Mouse (Mus musculus) forebrain, embryonic 14.5 days (tissue): ENCODE measurements around the gene Hnrnpab. TPM values are rescaled to one million over a fixed set of nuclear protein-coding genes. Genes with fewer than 3 reads are reported as not detected.
"Not testable (repeated sequence)": the region's sequence is repeated elsewhere in the genome, so short reads cannot be mapped to it uniquely, and the experiment has no call there.

ENCODE experiments used
- ATAC-seq: fragments of 200-750 bp; cut with Nextera tagmentation; 2 replicates; pipeline ENCODE4 v1.8.0; 2017; ENCODE audit warnings: mild to moderate bottlenecking, moderate library complexity
- DNase-seq: peaks from one replicate; pipeline ENCODE4 v3.0.0-alpha.2; 2015; ENCODE audit warnings: low spot score
- H3K27ac ChIP-seq: fragments of 300-500 bp; sonication (generic); 2 replicates; pipeline ENCODE4 v1.5.1; 2014; ENCODE audit warnings: low read depth, mild to moderate bottlenecking, control low read depth, low read length, moderate library complexity
- H3K27me3 ChIP-seq: fragments of 300-500 bp; sonication (generic); replicated peaks from 2 replicates; pipeline ENCODE4 v1.6.1; 2014; ENCODE audit warnings: low read length, control low read depth, mixed read lengths; ENCODE audit not compliant: control insufficient read depth, insufficient read depth
- H3K36me3 ChIP-seq: fragments of 300-500 bp; sonication (generic); 2 replicates; pipeline ENCODE4 v1.6.1; 2014; ENCODE audit warnings: low read length, control low read depth; ENCODE audit not compliant: control insufficient read depth, insufficient read depth
- H3K4me1 ChIP-seq: fragments of 300-500 bp; sonication (generic); 2 replicates; pipeline ENCODE4 v1.6.1; 2014; ENCODE audit warnings: antibody characterized with exemption, low read length, control low read depth; ENCODE audit not compliant: control insufficient read depth, insufficient read depth
- H3K4me2 ChIP-seq: fragments of 300-500 bp; sonication (generic); 2 replicates; pipeline ENCODE4 v1.6.1; 2014; ENCODE audit warnings: mild to moderate bottlenecking, control low read depth, low read length
- H3K4me3 ChIP-seq: fragments of 300-500 bp; sonication (generic); 2 replicates; pipeline ENCODE4 v1.5.1; 2014; ENCODE audit warnings: low read depth, low read length, control low read depth
- H3K9ac ChIP-seq: fragments of 300-500 bp; sonication (generic); 2 replicates; pipeline ENCODE4 v1.6.1; 2014; ENCODE audit warnings: mild to moderate bottlenecking, low read length, control low read depth, moderate library complexity
- H3K9me3 ChIP-seq: fragments of 300-500 bp; sonication (generic); replicated peaks from 2 replicates; pipeline ENCODE4 v1.6.1; 2016; ENCODE audit warnings: low read length, control low read depth, mixed read lengths; ENCODE audit not compliant: control insufficient read depth
- WGBS: fragments of 180-500 bp; shearing (Covaris S2); extraction: QIAGEN DNeasy Blood & Tissue Kit; methylation state at CpG from one replicate; pipeline ENCODE4 v1.1.7; 2014; 5-methylcytosine and 5-hydroxymethylcytosine counted together
- polyA plus RNA-seq: library from polyadenylated mRNA; unstranded; fragments of >200 nt; fragmentation: Nextera tagmentation; extraction: Ambion mirVana; gene quantifications from 2 replicates; pipeline ENCODE4 v1.2.1, GENCODE M21; 2014

The Hnrnpab gene
- polyA plus RNA-seq, 1 experiment from 2014 or later = 644 TPM

DNA sequence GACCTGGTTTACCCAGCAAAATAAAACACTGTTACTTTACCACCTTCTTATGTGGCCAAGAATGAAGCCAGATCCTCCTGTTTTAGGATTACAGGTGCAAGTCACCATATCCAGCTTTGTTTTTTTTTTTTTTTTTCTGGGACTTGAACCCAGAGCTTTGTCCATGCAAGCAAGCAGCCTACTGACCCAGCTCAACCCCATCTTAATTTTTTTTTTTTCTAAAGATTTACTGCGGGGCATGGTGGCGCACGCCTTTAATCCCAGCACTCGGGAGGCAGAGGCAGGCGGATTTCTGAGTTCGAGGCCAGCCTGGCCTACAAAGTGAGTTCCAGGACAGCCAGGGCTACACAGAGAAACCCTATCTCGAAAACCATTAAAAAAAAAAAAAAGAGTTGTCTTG is 9.5 kb upstream of the Hnrnpab start:
- WGBS = 89% methylated on average over 7 of the region's 7 CpGs
- Histone ChIP-seq H3K4me2 (peak overlapping the region; percentile 49; the same call in 1 of the 2 replicates), H3K4me1 (peaks cover 13% of the 10 kb centered on the region), H3K9ac (peak overlapping the region; percentile 52; the same call in 1 of the 2 replicates)
- not testable (repeated sequence) for H3K27ac ChIP-seq, H3K27me3 ChIP-seq, ATAC-seq, H3K36me3 ChIP-seq, H3K9me3 ChIP-seq, DNase-seq, H3K4me3 ChIP-seq

DNA sequence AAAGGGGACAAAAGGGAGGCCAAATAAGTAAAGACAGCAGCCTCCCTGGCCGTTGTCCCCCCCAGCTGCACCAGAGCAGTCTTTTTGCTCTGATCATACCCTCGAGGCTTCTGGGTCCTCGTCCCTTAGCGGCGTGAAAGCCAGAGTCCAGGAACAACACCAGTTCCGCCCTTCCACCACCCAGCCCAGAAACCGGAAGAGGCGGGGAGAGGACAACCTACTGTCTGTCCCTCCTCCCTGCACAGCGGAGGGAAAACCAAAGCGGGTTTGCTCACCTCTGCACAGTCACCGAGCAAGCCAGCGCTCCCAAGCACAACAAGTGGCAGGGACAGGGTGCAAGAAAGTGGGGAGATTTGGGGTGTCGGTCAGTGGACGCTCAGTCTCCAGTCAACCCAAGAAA is 9.0 kb upstream of the Hnrnpab start:
- Histone ChIP-seq H3K36me3 (no peaks in the 10 kb centered on the region), H3K4me1 (peaks cover 12% of the 10 kb centered on the region), H3K27me3 (no peaks in the 10 kb centered on the region), H3K4me2 (peak overlapping the region; percentile 49), H3K27ac (no peak overlapping the region), H3K9ac (peak overlapping the region; percentile 52), H3K9me3 (no peaks in the 10 kb centered on the region), H3K4me3 (peak overlapping the region; percentile 19)
- ATAC-seq = no peak
- peak; percentile 58 for DNase-seq
- 4% methylated on average over 14 of the region's 14 CpGs for WGBS

DNA sequence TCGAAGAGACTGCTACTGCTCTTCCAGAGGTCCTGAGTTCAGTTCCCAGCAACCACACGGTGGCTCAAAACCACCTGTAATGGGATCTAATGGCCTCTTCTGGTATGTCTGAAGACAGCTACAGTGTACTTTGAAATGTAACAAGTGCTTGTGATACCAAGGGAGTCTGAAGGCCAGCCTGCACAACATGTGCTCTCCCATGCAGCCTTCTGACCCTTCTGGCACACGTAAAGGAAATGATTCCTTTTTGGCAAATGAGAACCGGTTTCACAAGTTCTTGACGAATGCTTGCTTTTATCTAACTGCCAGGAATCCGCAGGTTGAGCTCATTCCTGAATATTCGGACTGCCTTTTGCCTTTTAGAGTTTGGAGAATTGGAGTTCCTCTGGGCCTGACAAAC is 8.5 kb upstream of the Hnrnpab start:
- Histone ChIP-seq H3K4me1 (peaks cover 7% of the 10 kb centered on the region; the same call in 1 of the 2 replicates), H3K4me3 (no peak overlapping the region; the same call in 1 of the 2 replicates), H3K9ac (peak overlapping the region; percentile 52), H3K27ac (no peak overlapping the region), H3K27me3 (no peaks in the 10 kb centered on the region), H3K36me3 (no peaks in the 10 kb centered on the region), H3K9me3 (no peaks in the 10 kb centered on the region), H3K4me2 (peak overlapping the region; percentile 49)
- no peak for DNase-seq
- ATAC-seq = no peak
- WGBS = 52% methylated on average over 7 of the region's 7 CpGs

DNA sequence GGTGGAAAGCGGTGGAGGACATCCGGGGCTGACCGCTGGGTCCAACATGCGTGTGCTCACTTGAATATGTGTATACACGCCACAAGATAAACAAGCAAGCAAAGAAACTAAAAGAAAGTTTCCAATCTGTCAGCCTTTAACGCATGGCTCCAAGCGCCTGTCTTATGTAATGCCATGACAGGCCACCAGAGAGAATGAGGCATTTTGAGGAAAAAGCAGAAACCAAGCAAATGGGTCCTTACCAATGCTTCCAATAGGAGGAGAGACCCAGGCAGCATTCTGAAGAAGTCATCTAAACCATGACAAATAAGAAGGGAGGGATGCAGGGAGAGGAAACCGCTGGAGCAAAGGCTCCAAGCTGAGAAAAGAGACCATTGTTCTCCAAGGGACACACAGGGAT is 7.6 kb upstream of the Hnrnpab start:
- H3K4me3 ChIP-seq = no peak overlapping the region
- WGBS = 84% methylated on average over 8 of the region's 8 CpGs
- H3K4me1 ChIP-seq = peaks cover 6% of the 10 kb centered on the region; the same call in 1 of the 2 replicates
- no peak overlapping the region for H3K27ac ChIP-seq
- H3K4me2 ChIP-seq = no peak overlapping the region
- ATAC-seq = no peak
- no peak overlapping the region for H3K9ac ChIP-seq
- H3K36me3 ChIP-seq = no peaks in the 10 kb centered on the region
- H3K9me3 ChIP-seq = no peaks in the 10 kb centered on the region
- no peaks in the 10 kb centered on the region for H3K27me3 ChIP-seq
- no peak for DNase-seq

DNA sequence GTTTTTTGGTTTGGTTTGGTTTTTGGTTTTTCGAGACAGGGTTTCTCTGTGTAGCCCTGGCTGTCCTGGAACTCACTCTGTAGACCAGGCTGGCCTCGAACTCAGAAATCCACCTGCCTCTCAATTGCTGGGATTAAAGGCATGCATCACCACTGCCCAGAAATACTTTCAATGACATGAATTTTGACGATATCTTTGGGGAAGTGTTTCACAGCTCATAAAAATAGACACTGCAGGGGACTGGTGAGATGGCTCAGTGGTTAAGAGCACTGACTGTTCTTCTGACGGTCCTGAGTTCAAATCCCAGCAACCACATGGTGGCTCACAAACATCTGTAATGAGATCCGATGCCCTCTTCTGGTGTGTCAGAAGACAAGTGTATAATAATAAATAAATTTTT is 3.3 kb upstream of the Hnrnpab start:
- H3K4me3 ChIP-seq, H3K27me3 ChIP-seq, H3K9ac ChIP-seq, H3K4me2 ChIP-seq, H3K4me1 ChIP-seq, DNase-seq, H3K27ac ChIP-seq, H3K36me3 ChIP-seq, ATAC-seq, H3K9me3 ChIP-seq: not testable (repeated sequence)
- WGBS = 87% methylated on average over 5 of the region's 5 CpGs

DNA sequence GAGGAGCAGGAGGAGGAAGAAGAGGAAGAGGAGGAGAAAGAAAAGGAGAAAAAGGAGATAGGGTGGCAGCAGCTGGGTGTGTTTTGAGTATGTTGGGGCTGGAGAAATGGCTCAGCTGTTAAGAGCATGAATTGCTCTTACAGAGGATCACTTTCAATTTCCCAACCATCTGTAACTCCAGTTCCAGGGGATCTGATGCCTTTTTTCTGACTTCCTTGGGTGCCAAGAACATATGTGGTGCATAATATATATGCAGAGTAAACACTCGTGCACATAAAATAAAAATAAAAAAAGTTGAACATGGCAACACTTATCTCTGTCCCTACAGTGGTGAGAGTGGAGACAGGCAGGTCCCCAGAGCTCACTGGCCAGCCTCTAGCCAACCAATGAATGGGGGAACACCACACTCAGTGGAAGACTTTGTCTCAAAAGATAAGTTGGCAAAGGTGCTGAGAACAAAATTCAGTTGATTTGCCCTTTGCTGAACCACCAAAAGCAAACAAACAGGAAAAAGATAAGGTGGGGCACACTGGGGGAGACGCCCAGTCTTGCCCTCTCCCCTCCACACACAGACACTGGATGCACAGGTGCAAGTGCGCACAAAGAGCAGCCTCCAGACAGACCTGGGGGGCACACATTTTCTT is 2.7 kb upstream of the Hnrnpab start:
- Histone ChIP-seq H3K27me3 (no peaks in the 10 kb centered on the region), H3K27ac (no peak overlapping the region), H3K4me1 (peaks cover 14% of the 10 kb centered on the region), H3K36me3 (peaks cover 13% of the 10 kb centered on the region), H3K4me3 (no peak overlapping the region), H3K4me2 (no peak overlapping the region), H3K9ac (no peak overlapping the region), H3K9me3 (no peaks in the 10 kb centered on the region)
- DNase-seq (no peak), ATAC-seq (no peak)
- 87% methylated on average over 3 of the region's 3 CpGs for WGBS

DNA sequence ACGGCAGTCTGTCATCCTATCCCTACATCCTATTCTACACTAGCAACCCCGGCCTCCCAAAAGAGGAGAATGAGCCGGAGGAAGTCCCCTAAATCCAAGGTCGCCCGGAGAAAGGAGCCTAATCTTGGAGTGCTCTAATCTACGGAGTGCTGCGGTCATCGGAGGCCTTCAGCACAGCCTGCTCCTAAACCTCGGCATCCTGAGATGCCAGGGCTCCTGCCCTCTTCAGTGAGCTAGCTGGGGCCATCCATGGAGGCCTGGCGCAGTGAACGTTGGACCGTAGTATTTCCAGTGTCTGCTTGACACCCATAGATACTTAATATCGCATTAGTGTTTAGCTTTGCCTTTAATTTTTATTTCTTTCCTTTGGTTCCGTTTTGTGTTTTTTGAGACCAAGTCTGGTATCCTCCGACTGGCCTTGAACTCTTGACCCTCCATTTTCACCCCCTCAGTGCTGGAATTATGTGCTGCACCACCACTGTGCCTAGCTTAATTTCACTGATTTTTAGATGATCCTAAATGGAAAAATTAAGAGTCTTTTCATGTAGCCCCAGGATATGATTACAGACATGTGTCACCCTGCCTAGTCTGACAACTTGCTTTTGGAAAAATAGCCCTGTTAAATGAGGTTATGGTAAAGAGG is 570 bp upstream of the Hnrnpab start:
- Histone ChIP-seq H3K36me3 (peaks cover 35% of the 10 kb centered on the region), H3K27me3 (no peaks in the 10 kb centered on the region), H3K27ac (peak overlapping the region; percentile 94), H3K9ac (peak overlapping the region; percentile 100), H3K4me2 (peak overlapping the region; percentile 79), H3K9me3 (no peaks in the 10 kb centered on the region), H3K4me3 (peak overlapping the region; percentile 98), H3K4me1 (peaks cover 27% of the 10 kb centered on the region)
- WGBS = 9% methylated on average over 15 of the region's 15 CpGs
- DNase-seq (no peak), ATAC-seq (peak; percentile 55)

DNA sequence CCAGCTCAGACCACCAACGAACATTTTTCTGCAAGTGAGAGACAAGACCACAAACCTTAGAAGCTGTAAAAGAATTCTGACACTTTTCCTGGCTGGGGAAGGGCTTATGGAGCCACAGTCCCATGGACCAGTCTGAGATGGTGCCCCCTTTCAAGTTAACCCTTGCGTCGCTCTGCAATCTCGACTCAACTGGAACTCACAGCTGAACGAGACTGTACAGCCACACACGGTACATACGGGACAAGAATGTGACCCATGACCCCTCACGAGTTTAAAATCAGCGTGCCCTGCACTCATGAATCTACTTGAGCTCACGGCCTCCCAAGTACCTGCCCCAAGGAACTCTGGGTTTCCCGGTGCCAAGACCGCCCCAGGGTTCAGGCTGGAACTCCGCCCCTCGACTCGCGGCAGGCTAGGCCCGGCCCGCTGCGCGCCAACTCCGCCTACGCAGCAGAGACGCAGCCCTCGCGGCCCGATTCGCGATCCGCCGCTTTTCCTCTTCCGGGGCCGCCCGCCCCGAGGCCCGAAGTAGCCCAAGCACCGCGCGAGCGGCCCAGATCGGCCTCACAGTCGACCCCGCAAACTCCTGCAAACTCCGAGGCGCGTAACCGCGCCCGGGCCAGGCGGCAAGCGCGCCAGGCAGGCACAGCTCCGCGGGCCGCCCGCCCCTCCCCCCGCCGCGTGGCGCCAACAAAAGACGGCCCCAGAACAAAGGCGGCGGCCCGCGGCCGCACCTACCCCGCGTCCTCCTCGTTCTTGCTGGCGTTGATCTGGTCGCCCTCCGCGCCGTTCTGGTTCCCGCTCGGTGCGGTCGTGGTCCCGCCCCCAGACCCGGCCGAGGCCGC is 823 bp downstream of the Hnrnpab start:
- peak overlapping the region; percentile 98 for H3K4me3 ChIP-seq
- no peaks in the 10 kb centered on the region for H3K9me3 ChIP-seq
- ATAC-seq (peak; percentile 65), DNase-seq (peak; percentile 83)
- H3K27ac ChIP-seq = peak overlapping the region; percentile 94
- H3K4me2 ChIP-seq = peak overlapping the region; percentile 95
- H3K9ac ChIP-seq = peak overlapping the region; percentile 100
- H3K36me3 ChIP-seq = peaks cover 49% of the 10 kb centered on the region
- no peaks in the 10 kb centered on the region for H3K27me3 ChIP-seq
- under 1% methylated on average over 78 of the region's 81 CpGs for WGBS
- H3K4me1 ChIP-seq = peaks cover 27% of the 10 kb centered on the region
